Mouse (Mus musculus) C2C12 (cell line): ENCODE measurements around the gene Gm42688. TPM values are rescaled to one million over a fixed set of nuclear protein-coding genes. Genes with fewer than 3 reads are reported as not detected.

Experiments used
- H3K27me3 ChIP-seq: one replicate; pipeline ENCODE4 v1.6.1; 2011; ENCODE audit not compliant: control insufficient read depth, insufficient read depth, insufficient read length
- H3K36me3 ChIP-seq: one replicate; pipeline ENCODE4 v1.6.1; 2011; ENCODE audit not compliant: control insufficient read depth, insufficient read depth
- H3K4me3 ChIP-seq: one replicate; pipeline ENCODE4 v1.5.1; 2011; ENCODE audit warnings: mild to moderate bottlenecking, control low read depth; ENCODE audit not compliant: poor library complexity, insufficient read depth, severe bottlenecking
- H3K79me2 ChIP-seq: one replicate; pipeline ENCODE4 v1.6.1; 2011; ENCODE audit not compliant: control insufficient read depth, insufficient read depth
- H3K79me3 ChIP-seq: one replicate; pipeline ENCODE4 v1.6.1; 2011; ENCODE audit warnings: low read depth, control low read depth
- H3ac ChIP-seq: one replicate; pipeline ENCODE3; 2011; ENCODE audit warnings: low read depth; ENCODE audit not compliant: control insufficient read depth, insufficient read length
- CEBPB ChIP-seq: IDR thresholded peaks from one replicate; pipeline ENCODE4 v1.6.1; 2011; ENCODE audit warnings: low read depth, mild to moderate bottlenecking, control low read depth, moderate library complexity
- CTCF ChIP-seq: IDR thresholded peaks from one replicate; pipeline ENCODE4 v1.5.1; 2011; ENCODE audit not compliant: control insufficient read depth, insufficient read depth, insufficient read length
- FOSL1 ChIP-seq: IDR thresholded peaks from one replicate; pipeline ENCODE4 v1.8.0; 2011; ENCODE audit warnings: mild to moderate bottlenecking, low read length; ENCODE audit not compliant: poor library complexity, insufficient read depth, severe bottlenecking
- MAX ChIP-seq: IDR thresholded peaks from one replicate; pipeline ENCODE4 v1.6.1; 2011; ENCODE audit warnings: mild to moderate bottlenecking, control low read depth
- MYOD1 ChIP-seq: IDR thresholded peaks from one replicate; pipeline ENCODE4 v1.6.1; 2011; ENCODE audit warnings: low read depth; ENCODE audit not compliant: control insufficient read depth, insufficient read length
- MYOG ChIP-seq: IDR thresholded peaks from one replicate; pipeline ENCODE4 v1.6.1; 2011; ENCODE audit not compliant: control insufficient read depth, insufficient read length; ENCODE audit errors: extremely low read depth
- USF1 ChIP-seq: IDR thresholded peaks from one replicate; pipeline ENCODE4 v1.6.1; 2011; ENCODE audit warnings: low read depth, mild to moderate bottlenecking, control low read depth, moderate library complexity
- polyA plus RNA-seq: library from polyadenylated mRNA; unstranded; fragments of >200 nt; fragmentation: generic; extraction: Trizol; gene quantifications from one replicate; pipeline ENCODE4 v1.2.1, GENCODE M21; 2012; ENCODE audit warnings: missing spikeins

Gm42688 gene
- polyA plus RNA-seq, 1 experiment = 0.98 TPM

DNA sequence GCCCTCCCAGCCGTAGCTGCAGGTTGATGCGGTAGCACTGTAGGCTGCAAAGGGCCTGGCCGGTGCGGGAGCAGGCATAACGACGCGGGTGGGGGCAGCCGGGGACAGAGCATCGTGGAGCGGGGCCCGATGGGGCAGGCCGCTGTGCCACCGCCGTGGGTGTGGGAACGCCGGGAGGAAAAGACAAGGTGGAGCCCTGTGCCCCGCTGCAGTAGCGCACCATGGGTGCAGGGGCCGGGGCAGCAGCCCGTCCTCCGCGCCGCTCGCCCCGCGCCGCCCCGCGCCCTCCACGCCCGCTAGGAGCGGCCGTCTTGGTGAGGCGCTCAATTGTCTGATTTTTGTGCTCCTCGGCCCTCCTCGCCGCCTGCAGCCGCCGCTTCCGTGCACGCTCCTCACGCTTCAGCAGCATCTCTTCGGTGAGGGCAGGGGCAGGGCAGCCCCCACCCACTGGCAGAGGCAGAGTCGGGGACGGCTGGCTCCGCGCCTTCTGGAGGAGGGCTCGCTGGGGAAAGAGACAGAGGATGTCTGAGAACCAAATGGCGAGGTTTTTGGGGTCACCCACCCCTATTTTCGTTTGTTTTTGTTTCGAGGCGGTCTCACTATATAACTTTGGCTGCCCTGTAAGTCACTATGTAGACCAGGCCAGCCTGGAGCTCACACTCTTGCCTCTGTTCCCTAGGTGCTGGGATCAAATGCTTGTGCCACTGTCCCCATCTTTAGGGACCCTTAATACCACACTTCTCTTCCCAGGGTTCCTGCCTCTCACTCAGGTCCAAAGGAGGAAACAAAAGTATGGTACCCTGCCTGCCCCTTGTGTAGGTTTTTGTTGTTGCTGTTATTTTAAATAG is 20.7 kb downstream of the Gm42688 start:
- Histone ChIP-seq H3K4me3 (peak overlapping the region; percentile 49), H3K27me3 (no peaks in the 10 kb centered on the region), H3ac (peak overlapping the region; percentile 73), H3K36me3 (peaks cover 23% of the 10 kb centered on the region), H3K79me3 (peaks cover 10% of the 10 kb centered on the region), H3K79me2 (peaks cover 59% of the 10 kb centered on the region)
- no peak for TF ChIP-seq CEBPB
- no peak for TF ChIP-seq MYOG
- no peak for TF ChIP-seq MAX
- TF ChIP-seq USF1 = no peak
- no peak for TF ChIP-seq FOSL1
- no peak for TF ChIP-seq MYOD1
- no peak for TF ChIP-seq CTCF

DNA sequence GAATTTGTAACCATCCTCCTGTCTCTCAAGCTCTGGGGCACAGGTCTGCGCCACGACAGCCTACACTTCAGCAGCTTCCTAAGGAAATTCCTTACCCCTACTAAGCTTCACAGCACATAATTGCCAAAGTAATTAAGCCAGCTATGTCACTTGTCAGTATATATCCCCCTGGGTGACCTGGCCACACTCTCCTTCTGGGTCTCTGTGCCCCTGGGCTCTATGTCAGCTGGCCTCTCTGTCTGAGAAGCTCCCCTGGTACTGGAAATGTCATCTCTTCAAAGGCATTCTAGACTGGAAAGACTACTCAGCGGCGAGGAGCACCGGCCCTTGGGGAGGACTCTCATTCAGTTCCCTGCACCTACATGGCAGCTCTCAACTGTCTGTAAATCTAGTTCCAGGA is 21.5 kb downstream of the Gm42688 start:
- no peak overlapping the region for H3ac ChIP-seq
- no peaks in the 10 kb centered on the region for H3K27me3 ChIP-seq
- peaks cover 6% of the 10 kb centered on the region for H3K79me3 ChIP-seq
- peaks cover 14% of the 10 kb centered on the region for H3K36me3 ChIP-seq
- TF ChIP-seq FOSL1 (no peak), CTCF (no peak), CEBPB (no peak), USF1 (no peak), MYOD1 (no peak), MAX (no peak), MYOG (no peak)
- no peak overlapping the region for H3K4me3 ChIP-seq
- H3K79me2 ChIP-seq = peaks cover 50% of the 10 kb centered on the region

- Histone ChIP-seq H3K27me3 (no peaks in the 10 kb centered on the region), H3K4me3 (peak overlapping the region; percentile 75), H3ac (peak overlapping the region; percentile 87), H3K36me3 (no peaks in the 10 kb centered on the region), H3K79me2 (peaks cover 38% of the 10 kb centered on the region), H3K79me3 (peaks cover 6% of the 10 kb centered on the region)
- TF ChIP-seq MAX (peak; percentile 72), CTCF (no peak), MYOD1 (no peak), CEBPB (no peak)
These were observed 23.5 kb downstream of the Gm42688 start for GRCm38 (mm10) chr6:83124851-83125312.

GRCm38 (mm10) chr6:83125331-83125730 is 23.9 kb downstream of the Gm42688 start, which contains the start of gene Ino80b:
Gene Ino80b, minus strand, starts transcription at chr6:83125431.
- H3ac ChIP-seq = peak within 1 kb of the TSS; percentile 87
- TF ChIP-seq USF1 = no peak
- TF ChIP-seq CTCF = no peak
- peak within 1 kb of the TSS; percentile 75 for H3K4me3 ChIP-seq
- H3K36me3 ChIP-seq = no peaks in the 10 kb centered on the region
- H3K27me3 ChIP-seq = no peaks in the 10 kb centered on the region
- H3K79me2 ChIP-seq = peaks cover 33% of the 10 kb centered on the region
- H3K79me3 ChIP-seq = peaks cover 6% of the 10 kb centered on the region

DNA sequence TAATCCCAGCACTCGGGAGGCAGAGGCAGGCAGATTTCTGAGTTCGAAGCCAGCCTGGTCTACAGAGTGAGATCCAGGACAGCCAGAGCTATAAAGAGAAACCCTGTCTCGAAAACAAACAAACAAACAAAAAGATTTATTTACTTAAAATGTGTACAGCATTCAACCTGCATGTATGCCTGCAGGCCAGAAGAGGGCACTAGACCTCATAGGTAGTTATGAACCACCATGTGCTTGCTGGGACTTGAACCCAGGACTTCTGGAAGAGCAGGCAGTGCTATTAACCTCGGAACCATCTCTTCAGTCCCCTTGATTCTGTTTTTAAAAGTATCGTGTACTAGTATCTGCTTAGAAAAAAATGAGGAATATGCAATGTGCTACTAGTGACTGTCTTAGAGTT is 26.0 kb downstream of the Gm42688 start:
- peaks cover 3% of the 10 kb centered on the region for H3K79me3 ChIP-seq
- no peak overlapping the region for H3K4me3 ChIP-seq
- no peaks in the 10 kb centered on the region for H3K27me3 ChIP-seq
- H3ac ChIP-seq = no peak overlapping the region
- no peak for TF ChIP-seq CTCF
- no peak for TF ChIP-seq USF1
- TF ChIP-seq MAX = no peak
- no peak for TF ChIP-seq MYOD1
- no peak for TF ChIP-seq MYOG
- no peak for TF ChIP-seq CEBPB
- no peak for TF ChIP-seq FOSL1
- H3K36me3 ChIP-seq = no peaks in the 10 kb centered on the region
- H3K79me2 ChIP-seq = peaks cover 23% of the 10 kb centered on the region

DNA sequence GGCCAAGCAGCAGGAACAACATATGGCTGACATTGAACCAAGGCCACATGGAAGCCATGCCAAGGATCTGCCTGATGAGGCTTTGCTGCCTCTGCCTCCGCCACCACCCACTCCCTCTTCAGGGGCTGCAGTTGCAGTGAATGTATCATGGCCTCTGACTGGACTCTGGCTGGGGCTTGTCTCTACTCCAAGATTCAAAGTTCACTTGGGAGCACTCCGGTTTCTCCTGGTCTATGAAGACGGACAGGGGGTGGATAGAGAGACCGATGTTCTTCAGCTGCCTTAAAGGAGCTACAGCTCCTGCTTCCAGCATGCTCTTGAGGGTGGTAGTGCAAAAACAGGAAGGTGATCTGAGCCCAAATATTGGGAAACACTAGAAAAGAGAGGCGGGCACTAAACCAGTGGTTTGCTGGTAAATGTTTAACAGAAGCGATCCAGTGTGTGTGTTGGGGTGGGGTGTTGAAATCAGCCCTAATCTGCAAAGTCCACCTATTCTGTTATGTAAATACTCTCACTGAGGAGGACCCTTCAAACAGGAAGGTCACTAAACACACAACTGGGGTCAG is 30.1 kb downstream of the Gm42688 start:
- H3K27me3 ChIP-seq = no peaks in the 10 kb centered on the region
- H3ac ChIP-seq = no peak overlapping the region
- no peaks in the 10 kb centered on the region for H3K36me3 ChIP-seq
- peaks cover 7% of the 10 kb centered on the region for H3K79me3 ChIP-seq
- no peak overlapping the region for H3K4me3 ChIP-seq
- no peak for TF ChIP-seq MYOD1
- peaks cover 15% of the 10 kb centered on the region for H3K79me2 ChIP-seq
